Mouse (Mus musculus): Measurements from ENCODE around the gene Slc4a5.
A peak's percentile ranks its signal among the peaks of the same experiment; 100 is the strongest.

Gene Slc4a5

GRCm38 (mm10) chr6:83267616-83268015 lies 48.0 kb downstream of the Slc4a5 start:
- TF ChIP-seq NANOG (IDR thresholded peaks at IDR 0.05; ENCODE audit: borderline replicate concordance, low read length), result no peak
- TF ChIP-seq POU5F1 (IDR thresholded peaks at IDR 0.05; ENCODE audit: borderline replicate concordance, low read length), result no peak
- no peak for TF ChIP-seq CTCF (conservative IDR thresholded peaks at IDR 0.05; ENCODE audit: low read length)
- Histone ChIP-seq H3K4me3 (replicated peaks; ENCODE audit: low read length) (no peak overlapping the region), H3K27me3 (ENCODE audit: insufficient read depth, low read length) (peaks cover 57% of the 10 kb centered on the region), H3K4me1 (replicated peaks; ENCODE audit: low read depth, low read length) (peaks cover 20% of the 10 kb centered on the region; the same call in 1 of the 2 replicates), H3K36me3 (ENCODE audit: insufficient read depth, low read length) (no peaks in the 10 kb centered on the region), H3K9me3 (ENCODE audit: low read length) (peaks cover 3% of the 10 kb centered on the region; the same call in 1 of the 2 replicates)

GRCm38 (mm10) chr6:83268144-83269010 lies 48.7 kb downstream of the Slc4a5 start:
- H3K36me3 ChIP-seq (ENCODE audit: insufficient read depth, low read length), result no peaks in the 10 kb centered on the region
- TF ChIP-seq CTCF (conservative IDR thresholded peaks at IDR 0.05; ENCODE audit: low read length) (peak; percentile 16; the same call in 1 of the 2 replicates), POU5F1 (IDR thresholded peaks at IDR 0.05; ENCODE audit: borderline replicate concordance, low read length) (no peak)
- peaks cover 57% of the 10 kb centered on the region for H3K27me3 ChIP-seq (ENCODE audit: insufficient read depth, low read length)
- H3K9me3 ChIP-seq (ENCODE audit: low read length), result peaks cover 3% of the 10 kb centered on the region; the same call in 1 of the 2 replicates
- H3K4me3 ChIP-seq (replicated peaks; ENCODE audit: low read length), result peak overlapping the region; percentile 82
- peaks cover 20% of the 10 kb centered on the region; the same call in 1 of the 2 replicates for H3K4me1 ChIP-seq (replicated peaks; ENCODE audit: low read depth, low read length)

- no peaks in the 10 kb centered on the region for H3K36me3 ChIP-seq (ENCODE audit: insufficient read depth, low read length)
- peaks cover 9% of the 10 kb centered on the region for H3K9me3 ChIP-seq (ENCODE audit: low read length)
- H3K4me1 ChIP-seq (replicated peaks; ENCODE audit: low read depth, low read length), result peaks cover 17% of the 10 kb centered on the region
- H3K27me3 ChIP-seq (ENCODE audit: insufficient read depth, low read length), result peaks cover 71% of the 10 kb centered on the region
- TF ChIP-seq POU5F1 (IDR thresholded peaks at IDR 0.05; ENCODE audit: borderline replicate concordance, low read length), result no peak
- no peak for TF ChIP-seq NANOG (IDR thresholded peaks at IDR 0.05; ENCODE audit: borderline replicate concordance, low read length)
- TF ChIP-seq CTCF (conservative IDR thresholded peaks at IDR 0.05; ENCODE audit: low read length), result no peak
- no peak overlapping the region for H3K4me3 ChIP-seq (replicated peaks; ENCODE audit: low read length)
Observed at GRCm38 (mm10) chr6:83273733-83274132, 54.1 kb downstream of the Slc4a5 start.

GRCm38 (mm10) chr6:83277151-83277550 lies 57.5 kb downstream of the Slc4a5 start:
- H3K27me3 ChIP-seq (ENCODE audit: insufficient read depth, low read length), result peaks cover 45% of the 10 kb centered on the region
- peaks cover 5% of the 10 kb centered on the region for H3K9me3 ChIP-seq (ENCODE audit: low read length)
- H3K4me1 ChIP-seq (replicated peaks; ENCODE audit: low read depth, low read length), result peaks cover 28% of the 10 kb centered on the region
- 0 out of 2 replicates have a peak, but pooled peaks cover 4% of the 10 kb centered on the region for H3K36me3 ChIP-seq (ENCODE audit: insufficient read depth, low read length)
- TF ChIP-seq POU5F1 (IDR thresholded peaks at IDR 0.05; ENCODE audit: borderline replicate concordance, low read length) (no peak), CTCF (conservative IDR thresholded peaks at IDR 0.05; ENCODE audit: low read length) (no peak), NANOG (IDR thresholded peaks at IDR 0.05; ENCODE audit: borderline replicate concordance, low read length) (no peak)
- peak overlapping the region; percentile 53 for H3K4me3 ChIP-seq (replicated peaks; ENCODE audit: low read length)

GRCm38 (mm10) chr6:83278881-83279280 lies 59.3 kb downstream of the Slc4a5 start:
- Histone ChIP-seq H3K4me1 (replicated peaks; ENCODE audit: low read depth, low read length) (peaks cover 28% of the 10 kb centered on the region), H3K4me3 (replicated peaks; ENCODE audit: low read length) (no peak overlapping the region), H3K9me3 (ENCODE audit: low read length) (peaks cover 5% of the 10 kb centered on the region), H3K27me3 (ENCODE audit: insufficient read depth, low read length) (peaks cover 35% of the 10 kb centered on the region), H3K36me3 (ENCODE audit: insufficient read depth, low read length) (peaks cover 8% of the 10 kb centered on the region)
- TF ChIP-seq NANOG (IDR thresholded peaks at IDR 0.05; ENCODE audit: borderline replicate concordance, low read length) (no peak), CTCF (conservative IDR thresholded peaks at IDR 0.05; ENCODE audit: low read length) (peak; percentile 82), POU5F1 (IDR thresholded peaks at IDR 0.05; ENCODE audit: borderline replicate concordance, low read length) (no peak)

GRCm38 (mm10) chr6:83280256-83280955 lies 60.8 kb downstream of the Slc4a5 start:
- peaks cover 22% of the 10 kb centered on the region for H3K27me3 ChIP-seq (ENCODE audit: insufficient read depth, low read length)
- H3K36me3 ChIP-seq (ENCODE audit: insufficient read depth, low read length), result peaks cover 8% of the 10 kb centered on the region
- peaks cover 5% of the 10 kb centered on the region for H3K9me3 ChIP-seq (ENCODE audit: low read length)
- peaks cover 36% of the 10 kb centered on the region for H3K4me1 ChIP-seq (replicated peaks; ENCODE audit: low read depth, low read length)
- H3K4me3 ChIP-seq (replicated peaks; ENCODE audit: low read length), result peak overlapping the region; percentile 49
- TF ChIP-seq POU5F1 (IDR thresholded peaks at IDR 0.05; ENCODE audit: borderline replicate concordance, low read length) (no peak), CTCF (conservative IDR thresholded peaks at IDR 0.05; ENCODE audit: low read length) (peak; percentile 98)

GRCm38 (mm10) chr6:83300447-83301229 lies 81.0 kb downstream of the Slc4a5 start:
- TF ChIP-seq CTCF (conservative IDR thresholded peaks at IDR 0.05; ENCODE audit: low read length) (no peak), NANOG (IDR thresholded peaks at IDR 0.05; ENCODE audit: borderline replicate concordance, low read length) (no peak), POU5F1 (IDR thresholded peaks at IDR 0.05; ENCODE audit: borderline replicate concordance, low read length) (no peak)
- peaks cover 42% of the 10 kb centered on the region for H3K36me3 ChIP-seq (ENCODE audit: insufficient read depth, low read length)
- peaks cover 4% of the 10 kb centered on the region; the same call in 1 of the 2 replicates for H3K27me3 ChIP-seq (ENCODE audit: insufficient read depth, low read length)
- H3K4me1 ChIP-seq (replicated peaks; ENCODE audit: low read depth, low read length), result peaks cover 16% of the 10 kb centered on the region
- no peaks in the 10 kb centered on the region for H3K9me3 ChIP-seq (ENCODE audit: low read length)
- H3K4me3 ChIP-seq (replicated peaks; ENCODE audit: low read length), result no peak overlapping the region

- peaks cover 4% of the 10 kb centered on the region; the same call in 1 of the 2 replicates for H3K27me3 ChIP-seq (ENCODE audit: insufficient read depth, low read length)
- TF ChIP-seq NANOG (IDR thresholded peaks at IDR 0.05; ENCODE audit: borderline replicate concordance, low read length) (no peak), POU5F1 (IDR thresholded peaks at IDR 0.05; ENCODE audit: borderline replicate concordance, low read length) (no peak), CTCF (conservative IDR thresholded peaks at IDR 0.05; ENCODE audit: low read length) (no peak)
Observed at GRCm38 (mm10) chr6:83301294-83301693, 81.7 kb downstream of the Slc4a5 start.

More at GRCm38 (mm10) chr6:83301294-83301693, 81.7 kb downstream of the Slc4a5 start:
- no peaks in the 10 kb centered on the region for H3K9me3 ChIP-seq (ENCODE audit: low read length)
- no peak overlapping the region for H3K4me3 ChIP-seq (replicated peaks; ENCODE audit: low read length)
- peaks cover 16% of the 10 kb centered on the region for H3K4me1 ChIP-seq (replicated peaks; ENCODE audit: low read depth, low read length)
- peaks cover 48% of the 10 kb centered on the region for H3K36me3 ChIP-seq (ENCODE audit: insufficient read depth, low read length)

All from E14TG2a.4 (cell line).